Mouse (Mus musculus) CH12.LX (cell line): ENCODE measurements around the gene S1pr1.

Experiments
- CHD2 ChIP-seq: IDR thresholded peaks from 2 replicates; pipeline ENCODE4 v1.6.1; 2011; ENCODE audit warnings: low read length, improper control_type of control experiment
- CTCF ChIP-seq, 2 experiments: IDR thresholded peaks in 1 of 2; conservative IDR thresholded peaks in 1 of 2; 2 replicates each; pipeline ENCODE4 v1.5.1; 2011 to 2012; ENCODE audit warnings: low read depth in 2 of 2, low read length in 2 of 2, improper control_type of control experiment in 1 of 2, inconsistent platforms in 1 of 2, mild to moderate bottlenecking in 1 of 2, moderate library complexity in 1 of 2
- EP300 ChIP-seq: IDR thresholded peaks from 2 replicates; pipeline ENCODE4 v1.6.1; 2011; ENCODE audit warnings: low read length, improper control_type of control experiment
- ETS1 ChIP-seq: conservative IDR thresholded peaks from 2 replicates; pipeline ENCODE4 v1.6.1; 2012; ENCODE audit warnings: low read depth, mild to moderate bottlenecking, inconsistent platforms, low read length, improper control_type of control experiment, moderate library complexity
- KAT2A ChIP-seq: IDR thresholded peaks from 2 replicates; pipeline ENCODE4 v1.6.1; 2012; ENCODE audit warnings: low read length, improper control_type of control experiment, inconsistent platforms; ENCODE audit not compliant: insufficient replicate concordance
- POLR2A ChIP-seq: IDR thresholded peaks from 2 replicates; pipeline ENCODE4 v1.6.1; 2011; ENCODE audit warnings: low read depth, mild to moderate bottlenecking, improper control_type of control experiment, low read length
- RAD21 ChIP-seq: IDR thresholded peaks from 2 replicates; pipeline ENCODE4 v1.6.1; 2011; ENCODE audit warnings: low read depth, mild to moderate bottlenecking, low read length, improper control_type of control experiment, moderate library complexity
- SIN3A ChIP-seq: IDR thresholded peaks from 2 replicates; pipeline ENCODE4 v1.6.1; 2012; ENCODE audit warnings: low read length, improper control_type of control experiment, inconsistent platforms
- UBTF ChIP-seq: IDR thresholded peaks from 2 replicates; pipeline ENCODE4 v1.6.1; 2012; ENCODE audit warnings: low read depth, mild to moderate bottlenecking, inconsistent platforms, low read length, improper control_type of control experiment, moderate library complexity

- TF ChIP-seq CTCF (conservative IDR thresholded peaks at IDR 0.05 in 1 of 2, IDR thresholded peaks at IDR 0.05 in 1 of 2; ENCODE audit: low read depth in 2 of 2, low read length in 2 of 2) (no peak), ETS1 (no peak), SIN3A (no peak), UBTF (no peak), EP300 (no peak), KAT2A (no peak), POLR2A (no peak), CHD2 (no peak), RAD21 (no peak)
Observed at GRCm38 (mm10) chr3:115737785-115738318, 23.0 kb upstream of the S1pr1 start.
